Mouse (Mus musculus) adrenal gland, postnatal 36 days (tissue): ENCODE measurements around the gene Fcgr2b. TPM values are rescaled to one million over a fixed set of nuclear protein-coding genes. Genes with fewer than 3 reads are reported as not detected.

ENCODE experiments used
- DNase-seq, 2 experiments: peaks; one replicate each; pipeline ENCODE4 v3.0.0; 2021; ENCODE audit warnings: mixed read lengths in 1 of 2
- total RNA-seq, 2 experiments: library from RNA; stranded (reverse); gene quantifications; 2 replicates each; pipeline ENCODE4 v1.2.3; 2021

Gene Fcgr2b
- total RNA-seq, 2 experiments from 2014 or later: 3.3 to 8.5 TPM

DNA sequence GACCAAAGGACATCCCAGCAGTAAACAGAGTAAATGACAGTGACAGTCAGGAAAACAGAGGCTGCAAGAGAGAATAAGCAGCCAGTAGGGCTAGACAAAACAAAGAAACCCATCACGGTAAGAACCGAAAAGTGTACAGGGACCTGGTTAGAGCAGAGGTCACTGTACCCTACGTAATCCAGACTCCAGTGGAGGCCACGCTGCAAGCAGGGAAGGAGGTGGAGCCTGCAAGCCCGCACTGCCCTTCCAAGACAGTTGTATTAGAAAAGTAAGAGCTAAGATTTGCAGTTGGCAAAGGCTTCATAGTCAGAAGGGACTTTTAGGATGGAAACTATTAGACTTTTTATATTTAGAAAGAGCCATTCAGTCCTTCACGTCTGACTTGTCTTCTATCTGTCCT, 49.4 kb downstream of the Fcgr2b start:
- DNase-seq: peak; percentile 32

DNA sequence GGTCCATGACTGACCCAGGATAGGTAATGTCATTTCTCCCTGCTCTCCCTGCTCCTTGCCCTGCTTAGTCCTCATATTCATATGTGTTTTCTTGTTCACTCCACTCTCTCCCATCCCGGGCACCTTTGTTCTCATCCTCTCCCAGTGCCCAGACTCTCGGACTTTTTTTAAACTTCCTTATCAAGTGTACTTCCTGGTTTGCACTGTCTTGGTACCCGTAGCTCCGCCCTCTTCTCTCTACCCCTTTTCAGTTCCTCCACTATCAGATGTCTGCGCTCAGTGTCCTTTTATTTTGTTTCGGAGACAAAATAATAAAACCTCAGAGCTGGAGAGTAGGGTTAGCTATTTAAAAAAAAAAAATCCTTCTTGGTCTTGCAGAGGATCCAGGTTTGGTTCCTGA, 51.9 kb downstream of the Fcgr2b start:
- DNase-seq: no peak

DNA sequence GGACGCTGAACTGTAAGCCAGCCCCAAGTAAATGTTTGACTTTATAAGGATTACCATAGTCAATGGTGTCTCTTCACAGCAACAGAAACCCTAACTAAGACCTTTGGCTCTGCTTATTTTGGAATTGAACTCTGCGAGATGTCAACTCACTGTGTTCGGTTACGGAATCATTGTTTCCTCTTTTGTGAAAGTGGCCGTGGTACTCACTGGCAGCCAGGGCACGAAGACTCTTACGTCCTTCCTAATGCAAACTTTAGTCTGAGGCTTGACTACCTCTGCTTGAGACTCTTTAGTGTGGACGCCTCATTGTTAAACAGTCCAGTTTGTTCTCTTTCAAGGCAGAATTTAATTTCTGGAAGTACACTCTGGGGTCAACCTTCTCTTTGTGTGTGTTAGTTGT, 57.0 kb downstream of the Fcgr2b start:
- DNase-seq: no peak

- DNase-seq: no peak
Measured at GRCm38 (mm10) chr1:170915657-170916056, 60.7 kb downstream of the Fcgr2b start.

DNA sequence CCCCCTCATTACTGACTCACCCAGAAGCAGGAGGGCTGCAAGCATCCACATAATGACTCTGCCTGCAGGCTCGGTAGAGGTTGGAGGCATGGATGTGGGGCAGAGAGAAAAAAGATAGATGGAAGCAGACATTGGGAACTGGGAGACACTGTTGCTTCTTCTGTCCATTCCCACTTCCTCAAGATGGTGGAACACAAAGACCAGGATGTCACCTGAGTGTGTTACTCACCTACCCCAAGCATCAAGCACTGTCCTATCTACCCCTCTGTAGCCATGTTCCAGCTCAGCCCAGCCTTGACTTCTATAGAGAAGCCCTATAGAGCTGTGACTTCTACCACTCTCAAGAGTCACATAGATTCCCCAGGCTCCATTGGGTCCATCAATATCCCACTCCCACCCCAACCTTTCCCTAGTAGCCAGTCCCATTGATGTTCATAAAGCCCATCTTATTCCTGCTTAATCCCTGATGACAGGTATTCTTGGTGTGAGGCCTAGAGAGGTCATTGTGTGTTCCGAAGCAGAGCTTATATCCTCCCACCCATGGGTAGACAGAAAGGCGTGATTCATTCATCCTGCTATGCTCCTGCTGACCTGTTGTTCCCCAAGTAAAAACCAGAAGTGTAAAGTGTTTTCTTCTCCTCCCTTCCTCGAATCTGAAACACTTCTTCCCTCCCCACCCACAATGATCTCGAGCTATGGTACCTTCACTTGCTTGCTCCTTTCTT, 63.3 kb downstream of the Fcgr2b start, which contains the start of gene Fcrlb:
Gene Fcrlb (minus strand): TSS at position 51 of the 725 bp plus-strand sequence.
- DNase-seq: no peak

- peak; percentile 16 to 51 for DNase-seq
Measured at GRCm38 (mm10) chr1:170911907-170912660, 64.3 kb downstream of the Fcgr2b start.

Other genes with a start within 250 kb of the Fcgr2b start
- gene Atf6, start 108.8 kb downstream of the Fcgr2b start, total RNA-seq: 10 to 100 TPM; 34.5 to 40.6 TPM
- under 1 TPM; 0.53 to 0.95 TPM for gene Gm26620, start 91.5 kb downstream of the Fcgr2b start, total RNA-seq
- 10 to 100 TPM; 18.9 to 19.8 TPM for gene Dusp12, start 91.0 kb downstream of the Fcgr2b start, total RNA-seq
- not detected for gene Fcrlb, start 63.6 kb downstream of the Fcgr2b start, total RNA-seq
- gene Fcrla, start 49.0 kb downstream of the Fcgr2b start, total RNA-seq: under 1 TPM in 1 of 2 experiments, not detected in 1; 0.36 TPM
- 1 to 10 TPM; 2.6 to 7.6 TPM for gene Fcgr4, start 42.4 kb upstream of the Fcgr2b start, total RNA-seq
- gene Fcgr3, start 88.4 kb upstream of the Fcgr2b start, total RNA-seq: 10 to 100 TPM; 10.9 to 19.5 TPM
- 1 to 10 TPM; 1.9 to 2.6 TPM for gene Cfap126, start 137.4 kb upstream of the Fcgr2b start, total RNA-seq
- 100 to 1,000 TPM; 438 to 454 TPM for gene Sdhc, start 174.1 kb upstream of the Fcgr2b start, total RNA-seq
- 1 to 10 TPM; 1.5 to 1.6 TPM for gene Mpz, start 174.2 kb upstream of the Fcgr2b start, total RNA-seq
- 10 to 100 TPM; 42.0 to 53.6 TPM for gene Pcp4l1, start 219.7 kb upstream of the Fcgr2b start, total RNA-seq
- gene Nr1i3, start 237.4 kb upstream of the Fcgr2b start, total RNA-seq: under 1 TPM in 1 of 2 experiments, not detected in 1; 0.13 TPM
- gene Tomm40l, start 246.0 kb upstream of the Fcgr2b start, total RNA-seq: 10 to 100 TPM; 51.4 to 65.3 TPM
- 1 to 10 TPM; 2.2 to 6.4 TPM for gene Apoa2, start 248.5 kb upstream of the Fcgr2b start, total RNA-seq